Mouse (Mus musculus): ENCODE measurements around the gene Grin3b. TPM values are rescaled to one million over a fixed set of nuclear protein-coding genes. Genes with fewer than 3 reads are reported as not detected.

Gene Grin3b
- polyA plus RNA-seq, 1 experiment from 2014 or later: 0.28 TPM

DNA sequence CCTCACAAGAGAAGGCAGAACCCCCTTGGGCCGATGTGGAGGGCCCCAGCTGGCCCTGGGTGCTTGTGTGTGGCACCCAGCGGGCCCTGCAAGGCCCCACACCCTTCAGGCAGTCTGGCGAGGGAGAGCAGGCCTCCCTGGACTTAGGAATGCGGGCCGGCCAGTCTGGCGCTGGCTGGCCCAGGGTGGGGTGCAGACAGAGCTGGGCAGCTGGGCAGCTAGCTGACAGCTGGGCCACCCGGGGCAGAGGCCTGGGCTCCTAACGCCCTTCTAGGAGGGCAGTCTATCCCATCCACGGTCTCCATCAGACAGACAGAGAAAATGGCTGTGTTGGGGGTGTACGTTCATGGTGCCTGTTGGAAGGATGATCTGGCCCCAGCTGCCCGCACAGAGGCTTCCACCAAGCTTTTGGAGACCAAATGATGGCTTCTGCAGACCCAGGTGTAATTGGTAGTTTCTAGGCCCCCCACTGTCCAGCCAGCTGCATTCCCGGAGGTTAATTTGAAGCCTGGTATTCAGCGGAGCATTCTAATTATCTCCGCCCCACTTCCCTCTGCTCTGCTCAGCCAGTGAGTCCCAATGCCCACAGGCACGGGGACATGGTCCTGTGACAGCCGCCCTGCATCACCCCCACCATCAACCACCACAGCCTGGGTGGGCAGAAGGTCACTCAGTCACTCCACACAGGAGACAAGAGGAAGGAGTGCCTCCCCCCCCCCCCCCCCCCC, 24.8 kb upstream of the Grin3b start:
- Histone ChIP-seq H3K27me3 (ENCODE audit: control insufficient read depth, insufficient read depth, low read depth, low read length) (no peaks in the 10 kb centered on the region), H3K9me3 (replicated peaks; ENCODE audit: control insufficient read depth, low read length, poor library complexity, severe bottlenecking) (no peaks in the 10 kb centered on the region), H3K36me3 (ENCODE audit: control insufficient read depth, insufficient read depth, low read length) (peaks cover 13% of the 10 kb centered on the region; the same call in 1 of the 2 replicates), H3K4me2 (ENCODE audit: low read length) (no peak overlapping the region), H3K9ac (ENCODE audit: low read depth, low read length) (0 out of 2 replicates have a peak overlapping the region, but pooled peaks have one; percentile 10), H3K4me1 (ENCODE audit: control insufficient read depth, insufficient read depth, low read length) (peaks cover 3% of the 10 kb centered on the region; the same call in 1 of the 2 replicates), H3K27ac (ENCODE audit: low read length) (no peak overlapping the region), H3K4me3 (ENCODE audit: low read depth, low read length) (no peak overlapping the region)
- WGBS: 21% methylated on average over 16 of the region's 16 CpGs
- ATAC-seq: peak; percentile 62

DNA sequence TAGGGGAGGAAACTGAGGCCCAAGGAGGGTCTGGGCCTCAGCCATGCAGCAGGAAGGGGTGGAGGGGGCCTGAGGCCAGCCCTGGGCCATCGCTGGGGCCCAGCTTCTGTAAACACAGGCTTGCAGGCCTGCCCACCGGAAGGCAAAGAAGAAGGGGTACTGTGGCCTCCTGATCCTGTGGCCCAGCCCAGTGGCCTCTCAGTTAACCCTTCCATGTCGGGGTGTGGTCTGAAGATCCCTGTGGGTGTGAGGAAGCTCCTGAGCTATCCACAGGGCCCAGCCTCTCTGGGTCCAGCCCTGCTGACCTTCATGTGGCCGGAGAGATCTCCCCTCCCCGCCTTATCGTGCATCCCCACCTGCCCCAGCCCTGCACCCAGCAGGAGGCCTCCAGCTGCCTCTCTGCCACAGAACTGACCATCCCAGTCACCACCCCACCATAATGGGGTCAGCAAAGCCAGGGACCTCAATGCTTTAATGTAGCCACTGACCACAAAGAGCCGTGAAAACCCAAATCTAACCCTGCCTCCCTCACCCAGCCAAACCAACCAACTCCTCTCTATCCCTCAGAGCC, 23.7 kb upstream of the Grin3b start:
- H3K9ac ChIP-seq (ENCODE audit: low read depth, low read length): no peak overlapping the region
- no peak for ATAC-seq
- H3K9me3 ChIP-seq (replicated peaks; ENCODE audit: control insufficient read depth, low read length, poor library complexity, severe bottlenecking): no peaks in the 10 kb centered on the region
- WGBS: 25% methylated on average over 7 of the region's 7 CpGs
- no peaks in the 10 kb centered on the region for H3K27me3 ChIP-seq (ENCODE audit: control insufficient read depth, insufficient read depth, low read depth, low read length)
- H3K4me2 ChIP-seq (ENCODE audit: low read length): no peak overlapping the region
- peaks cover 3% of the 10 kb centered on the region; the same call in 1 of the 2 replicates for H3K4me1 ChIP-seq (ENCODE audit: control insufficient read depth, insufficient read depth, low read length)
- peaks cover 14% of the 10 kb centered on the region for H3K36me3 ChIP-seq (ENCODE audit: control insufficient read depth, insufficient read depth, low read length)
- no peak overlapping the region for H3K4me3 ChIP-seq (ENCODE audit: low read depth, low read length)
- no peak overlapping the region for H3K27ac ChIP-seq (ENCODE audit: low read length)

DNA sequence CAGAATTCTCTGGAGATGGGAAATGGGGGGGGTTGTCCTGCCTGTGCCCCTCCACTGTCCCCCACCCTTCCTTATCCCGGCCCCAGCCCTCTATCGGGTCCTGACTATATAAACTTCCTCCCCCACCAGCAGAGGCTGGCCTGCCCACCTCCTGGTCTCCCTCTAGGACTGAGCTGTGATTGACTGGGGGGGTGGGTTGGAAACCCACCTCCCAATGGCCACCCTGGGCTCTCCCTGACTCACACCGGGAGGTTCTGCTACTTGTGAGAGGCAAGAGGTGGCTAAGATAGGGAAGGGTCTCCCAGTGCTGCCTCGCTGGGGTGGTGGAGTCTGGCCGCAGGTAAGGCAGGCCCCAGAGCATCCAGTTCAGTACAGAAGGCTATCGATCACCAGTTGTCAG, 23.0 kb upstream of the Grin3b start:
- peaks cover 3% of the 10 kb centered on the region; the same call in 1 of the 2 replicates for H3K4me1 ChIP-seq (ENCODE audit: control insufficient read depth, insufficient read depth, low read length)
- 77% methylated on average over 6 of the region's 6 CpGs for WGBS
- H3K36me3 ChIP-seq (ENCODE audit: control insufficient read depth, insufficient read depth, low read length): peaks cover 14% of the 10 kb centered on the region
- H3K27me3 ChIP-seq (ENCODE audit: control insufficient read depth, insufficient read depth, low read depth, low read length): no peaks in the 10 kb centered on the region
- no peak overlapping the region for H3K27ac ChIP-seq (ENCODE audit: low read length)
- H3K9me3 ChIP-seq (replicated peaks; ENCODE audit: control insufficient read depth, low read length, poor library complexity, severe bottlenecking): no peaks in the 10 kb centered on the region
- H3K4me3 ChIP-seq (ENCODE audit: low read depth, low read length): no peak overlapping the region
- ATAC-seq: no peak
- H3K4me2 ChIP-seq (ENCODE audit: low read length): no peak overlapping the region
- H3K9ac ChIP-seq (ENCODE audit: low read depth, low read length): no peak overlapping the region

DNA sequence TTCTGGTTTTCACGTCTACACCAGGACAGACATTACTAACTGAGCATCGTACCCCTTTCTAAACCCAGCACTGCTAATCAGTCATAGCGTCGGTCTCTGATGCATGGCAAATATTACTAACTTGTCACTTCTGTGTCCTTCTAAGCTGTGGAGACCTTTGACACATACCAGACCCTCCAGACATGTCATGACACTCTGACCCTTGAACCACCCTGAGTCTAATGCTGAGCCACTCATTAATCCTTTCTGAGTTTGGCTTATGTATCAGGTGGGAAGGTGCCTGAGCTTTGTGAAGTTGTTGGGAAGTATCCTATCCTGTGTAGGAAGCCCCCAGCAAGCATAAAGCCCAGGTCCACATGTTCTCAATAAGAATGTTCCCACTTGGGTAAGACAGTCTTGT, 20.6 kb upstream of the Grin3b start:
- peaks cover 3% of the 10 kb centered on the region; the same call in 1 of the 2 replicates for H3K4me1 ChIP-seq (ENCODE audit: control insufficient read depth, insufficient read depth, low read length)
- H3K9ac ChIP-seq (ENCODE audit: low read depth, low read length): no peak overlapping the region
- H3K27me3 ChIP-seq (ENCODE audit: control insufficient read depth, insufficient read depth, low read depth, low read length): no peaks in the 10 kb centered on the region
- H3K9me3 ChIP-seq (replicated peaks; ENCODE audit: control insufficient read depth, low read length, poor library complexity, severe bottlenecking): no peaks in the 10 kb centered on the region
- 91% methylated on average over 4 of the region's 4 CpGs for WGBS
- no peak overlapping the region for H3K4me2 ChIP-seq (ENCODE audit: low read length)
- peaks cover 14% of the 10 kb centered on the region for H3K36me3 ChIP-seq (ENCODE audit: control insufficient read depth, insufficient read depth, low read length)
- no peak overlapping the region for H3K4me3 ChIP-seq (ENCODE audit: low read depth, low read length)
- no peak overlapping the region for H3K27ac ChIP-seq (ENCODE audit: low read length)
- no peak for ATAC-seq

DNA sequence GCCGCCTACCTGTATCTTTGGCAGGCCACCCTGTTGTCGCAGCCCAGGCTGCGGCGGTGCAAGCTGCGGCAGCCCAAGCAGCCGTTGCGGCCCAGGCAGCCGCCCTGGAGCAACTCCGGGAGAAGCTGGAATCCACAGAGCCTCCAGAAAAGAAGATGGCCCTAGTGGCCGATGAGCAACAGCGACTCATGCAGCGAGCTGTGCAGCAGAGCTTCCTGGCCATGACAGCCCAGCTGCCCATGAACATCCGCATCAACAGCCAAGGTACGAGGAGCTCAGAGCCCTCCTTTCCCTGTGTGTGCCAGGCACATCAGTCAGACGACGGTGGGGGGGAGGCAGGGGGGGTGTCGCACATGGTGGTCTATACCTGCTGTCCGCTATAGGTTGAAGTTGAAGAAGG, 19.9 kb upstream of the Grin3b start:
- Histone ChIP-seq H3K36me3 (ENCODE audit: control insufficient read depth, insufficient read depth, low read length) (peaks cover 14% of the 10 kb centered on the region), H3K4me2 (ENCODE audit: low read length) (no peak overlapping the region), H3K4me3 (ENCODE audit: low read depth, low read length) (no peak overlapping the region), H3K9ac (ENCODE audit: low read depth, low read length) (no peak overlapping the region), H3K27ac (ENCODE audit: low read length) (no peak overlapping the region), H3K27me3 (ENCODE audit: control insufficient read depth, insufficient read depth, low read depth, low read length) (no peaks in the 10 kb centered on the region), H3K9me3 (replicated peaks; ENCODE audit: control insufficient read depth, low read length, poor library complexity, severe bottlenecking) (no peaks in the 10 kb centered on the region), H3K4me1 (ENCODE audit: control insufficient read depth, insufficient read depth, low read length) (no peaks in the 10 kb centered on the region)
- 81% methylated on average over 17 of the region's 18 CpGs for WGBS
- ATAC-seq: no peak

DNA sequence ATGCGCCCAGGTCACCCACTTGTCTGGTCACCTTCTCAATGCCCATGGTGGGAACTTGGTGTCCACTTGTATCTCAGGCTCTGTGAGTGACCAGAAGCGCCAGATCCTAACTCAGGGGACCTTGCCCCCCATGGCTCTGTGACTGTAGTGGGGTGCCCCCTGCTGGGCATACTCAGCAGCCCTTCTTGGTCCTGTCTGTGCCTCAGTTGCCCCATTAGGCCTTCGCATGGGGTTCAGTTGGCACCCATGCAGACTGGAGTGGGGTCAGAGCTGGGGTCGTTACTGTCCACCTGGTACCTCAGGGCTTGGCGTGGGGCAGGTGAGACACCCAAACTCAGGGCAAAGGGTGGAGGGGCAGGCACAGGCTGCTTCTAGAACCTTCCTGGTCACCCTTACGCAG, 16.6 kb upstream of the Grin3b start:
- no peaks in the 10 kb centered on the region for H3K27me3 ChIP-seq (ENCODE audit: control insufficient read depth, insufficient read depth, low read depth, low read length)
- peaks cover 14% of the 10 kb centered on the region for H3K36me3 ChIP-seq (ENCODE audit: control insufficient read depth, insufficient read depth, low read length)
- H3K9me3 ChIP-seq (replicated peaks; ENCODE audit: control insufficient read depth, low read length, poor library complexity, severe bottlenecking): no peaks in the 10 kb centered on the region
- no peak overlapping the region for H3K9ac ChIP-seq (ENCODE audit: low read depth, low read length)
- H3K4me3 ChIP-seq (ENCODE audit: low read depth, low read length): no peak overlapping the region
- H3K4me2 ChIP-seq (ENCODE audit: low read length): no peak overlapping the region
- no peaks in the 10 kb centered on the region for H3K4me1 ChIP-seq (ENCODE audit: control insufficient read depth, insufficient read depth, low read length)
- ATAC-seq: no peak
- 87% methylated on average over 6 of the region's 6 CpGs for WGBS
- no peak overlapping the region for H3K27ac ChIP-seq (ENCODE audit: low read length)

DNA sequence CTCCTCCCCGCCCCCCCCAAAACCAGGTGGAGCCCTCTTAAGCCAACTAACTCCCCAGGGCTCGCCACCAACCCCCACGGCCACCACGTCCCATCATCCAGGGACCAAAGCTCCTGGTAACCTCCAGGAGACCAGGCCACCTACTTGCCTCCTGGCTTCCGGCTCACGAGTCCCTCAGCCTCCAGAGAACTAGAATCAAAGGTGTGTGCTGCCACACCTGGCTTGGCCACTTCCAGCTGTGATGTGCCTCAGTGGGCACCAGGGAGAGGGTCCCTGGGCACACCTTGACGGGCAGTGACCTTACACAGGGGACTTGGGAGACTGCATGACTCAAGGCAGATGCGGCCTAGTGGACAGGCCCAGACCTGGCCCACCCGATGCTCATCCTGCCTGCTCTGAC, 14.8 kb upstream of the Grin3b start:
- Histone ChIP-seq H3K4me2 (ENCODE audit: low read length) (no peak overlapping the region), H3K9me3 (replicated peaks; ENCODE audit: control insufficient read depth, low read length, poor library complexity, severe bottlenecking) (no peaks in the 10 kb centered on the region), H3K9ac (ENCODE audit: low read depth, low read length) (no peak overlapping the region), H3K4me1 (ENCODE audit: control insufficient read depth, insufficient read depth, low read length) (peaks cover 2% of the 10 kb centered on the region), H3K27me3 (ENCODE audit: control insufficient read depth, insufficient read depth, low read depth, low read length) (no peaks in the 10 kb centered on the region), H3K4me3 (ENCODE audit: low read depth, low read length) (no peak overlapping the region), H3K36me3 (ENCODE audit: control insufficient read depth, insufficient read depth, low read length) (peaks cover 5% of the 10 kb centered on the region), H3K27ac (ENCODE audit: low read length) (no peak overlapping the region)
- 85% methylated on average over 9 of the region's 9 CpGs for WGBS
- no peak for ATAC-seq

DNA sequence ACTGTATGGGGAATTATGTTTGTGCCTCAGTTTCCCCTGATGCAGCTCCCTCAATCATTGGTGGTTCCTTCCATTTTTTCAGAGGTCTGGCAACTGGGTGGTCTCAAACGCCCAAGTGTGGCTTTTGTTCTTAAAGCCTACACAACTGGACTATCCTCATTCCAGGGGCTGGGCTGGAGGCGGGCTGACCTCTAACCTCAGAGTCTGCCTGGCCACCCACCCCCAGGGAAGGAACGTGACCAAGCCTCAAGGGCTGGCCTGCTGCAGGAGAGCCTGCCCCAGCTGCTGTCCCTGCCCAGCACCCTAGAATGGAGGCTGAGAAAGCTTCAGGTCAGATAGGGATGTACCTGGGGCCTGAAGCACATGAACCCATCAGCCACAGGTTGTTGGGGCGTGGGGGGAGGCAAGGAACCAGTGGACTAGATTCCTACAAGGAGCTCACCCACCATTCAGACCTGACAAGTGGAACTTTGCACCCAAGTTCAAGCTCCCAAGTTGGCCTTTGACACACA, 13.8 kb upstream of the Grin3b start:
- peaks cover 7% of the 10 kb centered on the region for H3K4me1 ChIP-seq (ENCODE audit: control insufficient read depth, insufficient read depth, low read length)
- no peak for ATAC-seq
- no peak overlapping the region for H3K9ac ChIP-seq (ENCODE audit: low read depth, low read length)
- WGBS: 19% methylated on average over 4 of the region's 4 CpGs
- H3K4me3 ChIP-seq (ENCODE audit: low read depth, low read length): no peak overlapping the region
- H3K36me3 ChIP-seq (ENCODE audit: control insufficient read depth, insufficient read depth, low read length): peaks cover under 1% of the 10 kb centered on the region
- H3K4me2 ChIP-seq (ENCODE audit: low read length): no peak overlapping the region
- no peaks in the 10 kb centered on the region for H3K9me3 ChIP-seq (replicated peaks; ENCODE audit: control insufficient read depth, low read length, poor library complexity, severe bottlenecking)
- H3K27me3 ChIP-seq (ENCODE audit: control insufficient read depth, insufficient read depth, low read depth, low read length): no peaks in the 10 kb centered on the region
- no peak overlapping the region for H3K27ac ChIP-seq (ENCODE audit: low read length)

DNA sequence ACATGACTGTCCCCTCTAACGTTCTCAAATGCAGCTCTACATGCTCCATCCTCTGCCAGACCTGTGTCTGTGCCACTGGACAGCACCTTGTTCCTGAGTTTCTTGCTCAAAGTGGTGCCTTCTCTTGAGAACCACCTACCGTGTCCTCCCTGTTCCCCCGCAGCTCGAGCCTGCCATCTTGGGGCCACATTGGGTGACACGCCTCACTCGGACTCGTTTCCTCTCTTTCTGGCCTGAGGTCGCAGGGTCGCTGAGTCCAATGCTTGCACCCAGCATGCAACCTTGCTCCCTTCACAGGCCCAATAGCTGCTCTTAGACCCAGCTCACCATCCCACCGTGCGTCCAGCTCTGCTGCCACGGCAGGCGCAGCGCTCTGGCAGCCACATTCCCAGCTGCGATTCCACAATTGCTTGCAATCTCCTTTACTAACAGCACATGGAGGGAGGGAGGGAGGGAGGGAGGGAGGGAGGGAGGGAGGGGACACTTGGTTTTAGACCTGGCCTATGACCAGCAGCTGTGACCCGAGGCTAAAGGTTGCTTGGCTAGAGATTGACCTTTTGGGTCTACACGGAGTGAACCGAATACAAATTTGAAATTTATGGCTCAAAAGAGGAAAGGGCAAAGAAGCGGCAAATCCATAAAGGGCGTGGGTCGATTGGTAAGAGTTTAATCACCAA, 12.2 kb upstream of the Grin3b start:
- Histone ChIP-seq H3K27me3 (ENCODE audit: control insufficient read depth, insufficient read depth, low read depth, low read length) (no peaks in the 10 kb centered on the region), H3K36me3 (ENCODE audit: control insufficient read depth, insufficient read depth, low read length) (peaks cover 2% of the 10 kb centered on the region; the same call in 1 of the 2 replicates), H3K9ac (ENCODE audit: low read depth, low read length) (no peak overlapping the region), H3K4me2 (ENCODE audit: low read length) (no peak overlapping the region), H3K4me3 (ENCODE audit: low read depth, low read length) (no peak overlapping the region), H3K9me3 (replicated peaks; ENCODE audit: control insufficient read depth, low read length, poor library complexity, severe bottlenecking) (no peaks in the 10 kb centered on the region), H3K27ac (ENCODE audit: low read length) (no peak overlapping the region), H3K4me1 (ENCODE audit: control insufficient read depth, insufficient read depth, low read length) (peaks cover 7% of the 10 kb centered on the region)
- ATAC-seq: no peak
- 12% methylated on average over 21 of the region's 21 CpGs for WGBS

Measured in midbrain, embryonic 16.5 days (tissue).